Mouse (Mus musculus): ENCODE measurements around the gene Phlda3.

Gene Phlda3

DNA sequence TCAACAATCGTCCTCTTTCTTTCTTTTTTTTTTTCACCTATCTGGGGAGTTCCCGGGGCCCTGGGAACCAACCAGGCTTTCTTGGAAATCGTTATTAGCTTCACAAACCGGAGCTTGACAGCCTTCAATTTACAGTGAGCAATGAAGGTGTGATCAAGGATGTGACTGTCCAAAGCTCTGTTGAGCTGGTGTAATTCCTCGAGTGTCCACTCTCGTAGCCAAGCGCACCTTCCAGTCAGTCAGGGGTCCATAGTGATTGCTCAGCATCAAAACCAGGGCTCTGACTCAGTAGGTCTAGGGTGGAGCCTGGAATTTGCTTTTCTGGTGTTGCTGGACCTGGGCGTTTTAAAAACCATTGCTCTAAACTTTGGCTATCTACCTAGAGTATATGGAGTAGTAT lies 5.7 kb upstream of the Phlda3 start:
- no peak for DNase-seq

DNA sequence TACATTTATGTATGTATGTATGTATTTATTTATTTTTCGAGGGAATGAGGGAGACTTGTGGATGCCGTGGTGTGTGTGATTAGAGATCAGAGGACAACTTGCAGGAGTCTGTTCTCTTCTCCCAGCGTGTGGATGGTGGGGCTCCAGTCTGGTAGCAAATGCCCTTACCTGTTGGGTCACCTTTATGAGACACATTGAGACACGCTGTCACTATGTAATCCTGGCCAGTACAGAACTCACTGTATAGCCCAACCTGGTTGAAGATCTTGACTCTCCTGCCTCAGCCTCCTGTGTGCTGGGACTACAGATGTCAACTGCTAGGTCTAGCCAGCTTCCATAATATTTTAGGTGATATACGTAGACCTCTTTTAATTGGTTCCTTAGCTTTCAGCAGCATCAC lies 4.2 kb upstream of the Phlda3 start:
- no peak for DNase-seq

DNA sequence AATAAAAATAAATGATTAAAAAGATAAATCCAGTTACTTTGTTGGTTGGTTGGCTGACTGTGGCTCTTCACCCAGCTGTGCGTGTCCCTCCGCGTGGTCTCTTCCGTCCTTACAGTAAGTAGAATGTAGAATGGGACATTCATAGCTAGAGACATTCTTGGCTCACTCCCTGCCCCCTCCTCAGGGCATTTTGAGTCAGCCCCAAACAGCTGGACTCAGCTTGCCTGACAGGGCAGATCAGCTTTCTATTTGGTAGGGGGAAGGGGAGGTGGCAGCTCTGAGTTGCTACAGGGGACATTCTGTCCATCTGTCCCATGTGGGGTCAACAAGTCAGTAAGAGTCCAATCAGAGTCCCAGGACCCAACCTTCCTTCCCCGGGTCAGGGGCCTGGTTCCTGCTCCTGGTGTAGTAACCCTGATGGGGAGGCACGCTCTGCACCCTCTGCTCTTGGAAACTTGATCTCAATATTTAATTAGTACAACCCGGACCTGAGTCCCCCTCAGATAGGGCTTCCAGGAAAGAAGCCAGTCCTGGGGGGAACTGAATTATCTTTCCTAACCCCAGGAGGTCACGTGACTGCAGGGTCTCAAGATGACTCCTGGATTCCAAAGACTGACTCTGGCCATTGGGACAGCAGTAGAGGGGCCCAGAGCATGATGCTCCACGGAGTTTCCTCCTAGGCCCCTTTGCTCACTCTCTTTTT lies 2.3 kb upstream of the Phlda3 start:
- no peak for DNase-seq

DNA sequence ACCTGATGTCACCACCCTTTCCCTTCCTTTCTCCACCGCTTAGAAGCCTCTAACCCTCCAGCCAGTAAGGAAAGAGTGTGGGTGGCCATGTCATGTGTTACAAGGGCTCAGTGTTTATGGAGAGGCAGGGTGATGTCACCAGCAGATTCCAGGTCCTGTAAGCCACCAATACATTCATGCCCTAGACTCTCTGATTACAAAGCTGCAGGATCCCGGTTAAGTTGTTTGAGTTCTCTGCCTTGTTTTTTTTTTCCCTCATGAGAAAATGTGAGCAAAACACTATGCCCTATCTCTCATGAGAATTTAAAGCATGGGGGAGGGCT lies 1.8 kb upstream of the Phlda3 start:
- DNase-seq, result no peak

DNA sequence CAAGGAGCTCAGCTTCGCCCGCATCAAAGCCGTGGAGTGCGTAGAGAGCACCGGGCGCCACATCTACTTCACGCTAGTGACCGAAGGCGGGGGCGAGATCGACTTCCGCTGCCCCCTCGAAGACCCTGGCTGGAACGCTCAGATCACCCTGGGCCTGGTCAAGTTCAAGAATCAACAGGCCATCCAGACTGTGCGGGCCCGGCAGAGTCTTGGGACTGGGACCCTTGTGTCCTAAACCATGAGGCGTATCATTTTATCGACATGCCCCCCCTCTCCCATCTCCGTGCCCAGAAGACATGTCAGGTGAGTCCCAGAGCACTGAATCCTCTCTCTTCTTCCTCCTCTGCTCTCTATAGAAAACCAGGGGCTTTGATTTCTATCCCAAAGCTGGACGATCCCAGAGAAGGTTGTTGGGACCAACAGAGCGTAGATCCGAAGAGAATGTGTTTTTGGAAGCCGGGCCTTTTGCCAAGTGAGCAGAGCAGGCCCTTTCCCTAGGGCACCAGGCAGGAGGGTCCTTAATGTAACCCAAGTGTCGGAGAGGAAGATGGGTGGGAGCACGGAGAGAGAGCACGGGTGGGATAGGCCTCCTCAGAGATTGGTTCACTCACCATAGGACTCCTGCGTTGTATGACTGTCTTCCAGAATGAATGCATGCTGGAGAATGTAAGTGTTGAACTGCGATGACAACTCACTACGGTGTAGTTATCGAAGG lies 830 bp downstream of the Phlda3 start:
- no peak for DNase-seq

DNA sequence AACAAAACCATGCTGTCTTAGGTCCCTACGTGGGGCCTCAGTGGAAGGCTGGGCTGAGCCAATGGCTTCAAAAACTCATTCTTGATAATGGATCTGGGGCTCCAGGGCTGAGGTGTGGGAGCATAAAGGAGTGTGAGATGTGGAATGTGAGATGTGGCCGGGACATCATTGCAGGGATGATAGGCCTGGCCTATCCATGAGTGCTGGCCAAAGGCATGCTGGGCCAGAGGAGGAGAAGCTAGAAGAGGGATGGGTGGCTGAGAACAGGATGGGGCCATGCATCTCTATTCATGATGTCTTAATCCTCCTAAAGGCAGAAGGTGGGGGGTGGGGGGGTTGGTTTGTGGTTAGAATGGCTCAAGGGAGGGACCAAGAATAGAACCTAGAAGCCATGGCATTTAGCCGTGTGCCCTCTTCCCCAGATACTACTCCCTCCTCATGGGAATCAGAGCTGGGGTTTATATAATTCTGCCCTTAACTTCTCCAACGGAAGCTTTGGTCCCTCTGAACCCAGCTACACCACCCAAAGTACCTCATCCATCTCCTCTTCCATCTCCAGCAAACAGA lies 1.5 kb downstream of the Phlda3 start:
- DNase-seq, result no peak

DNA sequence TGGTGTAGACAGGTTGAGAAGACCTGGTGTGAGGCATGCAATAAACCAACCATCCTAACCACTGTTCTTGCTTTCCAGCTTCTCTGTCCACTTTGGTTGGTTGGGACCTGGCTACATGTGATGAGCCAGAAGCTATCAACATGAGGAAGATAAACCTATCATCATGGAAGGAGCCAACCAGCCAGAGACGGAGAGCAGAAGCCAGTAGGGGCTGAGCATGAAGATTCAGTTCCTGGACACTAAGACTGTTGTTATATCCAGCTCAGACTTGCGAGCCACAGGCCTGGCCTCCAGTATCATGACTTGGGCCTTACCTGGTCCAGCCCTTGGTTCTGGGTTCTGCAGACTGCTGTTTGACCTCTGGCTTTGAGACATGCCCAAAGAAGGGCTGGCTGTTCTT lies 2.5 kb downstream of the Phlda3 start:
- DNase-seq, result no peak

DNA sequence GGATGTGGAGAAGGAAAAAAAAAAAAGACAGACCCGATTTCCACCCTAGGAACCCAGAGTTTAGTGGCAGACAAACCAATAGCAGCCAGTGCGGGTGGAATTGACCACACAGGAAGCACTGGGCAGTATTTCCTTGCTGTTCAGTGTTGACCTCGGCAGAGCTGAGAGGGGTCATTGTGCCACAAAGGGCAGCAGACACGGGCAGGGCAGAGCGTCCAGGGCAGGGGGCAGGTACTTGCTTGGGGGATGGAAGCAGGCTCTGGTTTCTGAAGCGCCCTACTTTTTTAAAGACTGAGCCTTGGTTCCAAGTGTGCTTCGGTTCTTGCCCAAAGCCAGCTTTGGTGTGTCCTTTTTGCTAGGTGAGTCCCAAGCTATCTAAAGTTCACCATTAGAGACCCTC lies 4.3 kb downstream of the Phlda3 start:
- DNase-seq, result no peak

DNA sequence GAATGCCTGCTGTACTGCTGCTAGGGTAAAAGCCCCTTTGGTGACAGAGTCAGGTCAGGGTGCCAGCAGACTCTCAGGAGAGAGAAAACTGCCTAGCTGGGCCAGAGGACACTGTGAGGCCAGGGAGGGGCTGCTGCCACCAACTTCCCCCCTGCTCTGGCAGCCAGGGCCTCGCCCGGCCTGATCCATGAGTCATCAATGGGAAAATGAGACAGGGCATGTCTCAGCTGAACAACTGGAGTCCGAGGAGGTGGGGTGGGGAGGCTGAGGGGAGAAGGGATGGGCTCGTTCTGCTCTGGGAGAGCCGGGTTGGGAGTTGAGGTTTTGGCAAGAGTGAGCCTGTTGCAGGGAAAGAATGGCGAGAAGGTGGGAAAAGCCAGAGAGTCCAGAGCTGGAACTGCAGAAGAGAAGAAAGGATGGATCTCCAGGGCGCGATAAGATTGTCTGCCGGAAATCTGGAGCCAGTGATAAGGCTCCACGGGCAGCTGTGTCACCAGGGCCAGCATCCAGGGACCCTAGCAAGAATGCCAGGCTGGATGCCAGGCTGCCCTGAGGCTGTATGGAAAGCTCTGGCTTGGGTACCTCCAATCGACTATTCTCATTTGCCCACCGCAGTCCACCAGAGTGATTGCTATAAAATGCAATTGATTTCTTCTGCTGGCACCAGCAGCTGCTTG lies 5.1 kb downstream of the Phlda3 start:
- no peak for DNase-seq

DNA sequence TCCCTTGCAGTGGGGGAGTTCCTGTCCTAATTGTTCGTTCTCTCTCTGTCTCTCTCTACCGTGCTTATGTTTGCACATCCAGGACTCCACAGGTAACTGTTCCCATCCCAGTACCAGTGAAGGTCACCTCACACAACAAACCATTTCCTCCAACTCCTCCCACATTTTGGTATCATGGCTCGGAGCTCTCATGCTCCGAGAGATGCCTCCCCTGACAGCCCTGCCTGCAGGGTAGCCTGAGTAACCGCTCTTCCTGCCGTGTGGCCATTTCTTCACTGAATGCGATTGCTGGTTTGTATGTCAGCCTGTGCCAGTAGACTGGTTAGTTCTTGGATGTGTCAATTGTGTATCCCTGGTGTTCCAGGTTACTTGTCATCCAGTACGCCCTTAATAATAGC lies 5.7 kb downstream of the Phlda3 start:
- no peak for DNase-seq

DNA sequence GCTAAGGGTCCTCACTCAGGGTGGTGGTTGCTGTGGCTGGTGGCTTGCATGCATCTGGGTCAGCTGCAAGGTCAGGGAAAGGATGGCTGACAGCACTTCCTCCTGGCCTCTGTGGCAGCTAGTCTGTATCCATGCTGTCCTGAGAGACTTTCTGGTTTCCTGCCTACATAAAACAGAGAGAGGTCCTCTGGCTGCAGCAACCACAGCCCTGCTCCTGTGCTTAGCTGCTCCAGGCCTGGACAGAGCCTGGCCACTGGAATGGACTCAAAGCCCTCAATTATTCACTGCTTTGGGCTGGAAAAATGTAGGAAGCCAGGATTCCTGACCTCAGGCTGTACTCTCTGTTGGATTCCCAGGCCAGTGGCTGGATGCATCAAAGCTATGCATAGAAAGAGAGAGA lies 10.7 kb downstream of the Phlda3 start:
- DNase-seq, result no peak

DNA sequence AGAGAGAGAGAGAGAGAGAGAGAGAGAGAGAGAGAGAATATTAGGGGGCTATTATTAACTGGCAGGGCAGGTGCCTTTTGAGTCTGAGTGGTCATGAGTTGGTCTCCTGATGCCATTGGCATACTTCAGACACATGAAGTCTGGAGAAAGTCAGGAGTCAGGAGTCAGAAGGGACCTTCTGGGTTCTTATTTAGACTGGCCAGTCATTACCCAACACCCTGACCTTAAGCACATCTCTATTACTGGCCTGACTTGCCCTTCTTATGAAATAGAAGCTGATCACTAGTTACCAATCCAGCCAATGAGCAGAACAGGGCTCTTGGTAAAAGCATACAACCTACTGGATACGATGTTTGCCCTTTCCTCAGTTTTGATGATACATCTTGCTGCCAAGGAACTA lies 11.1 kb downstream of the Phlda3 start:
- no peak for DNase-seq

DNA sequence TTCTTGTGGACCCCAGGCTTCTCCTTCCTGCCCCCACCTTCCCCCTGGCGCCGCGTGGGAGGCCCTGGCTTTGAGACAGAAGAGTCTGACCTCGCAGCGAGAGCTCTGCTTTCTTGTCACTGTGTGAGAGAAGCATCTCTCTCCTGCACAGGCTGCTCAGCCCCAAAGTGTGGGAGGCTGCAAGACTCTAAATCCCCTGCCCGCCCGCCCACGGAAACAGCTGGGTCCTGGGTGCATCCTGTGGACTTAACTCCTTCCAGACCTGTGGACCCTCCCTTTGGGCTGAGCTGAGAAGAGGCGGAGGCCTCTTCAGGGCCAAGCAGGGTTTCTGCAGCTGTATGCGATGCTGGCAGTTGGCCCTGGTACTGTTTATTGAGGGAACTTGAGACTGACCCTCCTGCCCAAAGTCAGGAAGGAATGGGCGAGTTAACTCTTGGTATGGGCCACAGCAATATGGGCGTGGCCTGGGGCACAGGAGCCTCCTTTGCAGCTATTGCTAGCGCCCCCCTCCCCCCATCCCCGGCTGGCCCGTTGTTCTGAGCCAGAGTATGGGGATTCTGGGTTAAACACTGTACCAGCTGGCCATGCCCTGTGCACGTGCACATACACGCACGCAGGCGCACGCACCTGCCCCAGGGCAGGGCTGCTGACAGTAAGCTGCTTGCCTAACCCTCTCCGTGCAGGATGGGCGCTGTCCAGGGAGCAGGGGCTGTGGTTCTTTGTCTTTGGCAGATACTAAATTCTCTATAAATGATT lies 13.0 kb downstream of the Phlda3 start, which contains the start of gene Tnni1:
Gene Tnni1 (plus strand): TSS at position 655 of the 756 bp plus-strand sequence.
- DNase-seq, result no peak

DNA sequence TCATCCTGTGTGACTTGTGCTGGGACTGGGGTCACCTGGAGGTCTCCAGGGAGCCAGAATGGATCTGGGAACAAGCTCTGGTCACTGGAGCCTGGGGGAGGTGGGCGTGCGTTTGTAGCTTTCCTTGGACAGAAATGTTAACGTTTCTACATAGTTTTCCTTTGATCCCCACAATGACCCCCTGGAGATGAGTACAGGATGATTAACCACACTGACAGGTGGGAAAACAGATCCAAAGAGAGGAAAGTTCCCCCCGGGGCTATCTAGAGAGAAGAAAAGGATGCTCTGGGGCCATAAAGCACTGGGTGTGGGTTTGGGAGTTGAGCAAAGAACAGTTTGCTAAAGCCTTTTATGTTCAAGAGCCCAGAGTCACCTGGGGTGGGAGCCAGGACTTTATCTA lies 14.7 kb downstream of the Phlda3 start:
- no peak for DNase-seq

DNA sequence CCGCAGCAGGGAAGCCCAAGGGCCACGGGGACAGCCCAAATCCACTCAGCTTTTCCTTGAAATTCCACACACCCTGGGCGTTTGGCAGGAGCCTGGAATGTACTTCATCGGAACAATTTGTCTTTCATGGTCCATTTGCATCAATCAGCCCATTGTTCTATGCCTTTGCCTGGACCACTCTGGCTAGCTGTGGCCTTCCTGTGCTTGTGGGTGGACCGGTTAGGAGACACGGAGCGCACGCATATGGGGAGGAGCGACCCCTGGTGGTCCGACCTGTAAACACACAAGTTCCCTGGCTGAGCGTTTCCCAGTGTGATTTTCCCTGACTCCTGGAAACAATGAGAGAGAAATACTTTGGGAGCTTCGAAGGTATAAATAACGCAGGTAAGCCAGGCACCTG lies 15.3 kb downstream of the Phlda3 start:
- peak; percentile 23 for DNase-seq

DNA sequence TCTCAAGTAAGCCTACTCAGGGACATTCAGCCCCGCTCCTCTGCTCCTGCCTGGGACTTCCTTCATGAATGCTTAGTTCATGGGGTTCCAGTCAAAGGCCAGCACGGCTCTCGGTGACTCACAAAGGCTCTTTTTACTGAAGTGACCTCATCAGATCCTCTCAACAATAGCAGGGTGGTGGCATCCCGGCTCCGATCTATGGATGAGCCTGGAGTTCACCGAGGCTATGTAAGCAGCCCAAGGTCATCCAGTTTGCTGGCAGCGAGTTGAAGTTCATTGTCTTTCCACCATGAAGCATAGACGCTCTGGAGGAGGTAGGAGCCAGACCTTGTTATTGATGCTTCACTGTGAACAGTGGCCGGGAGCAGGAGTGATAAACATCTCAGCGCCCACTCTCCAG lies 16.9 kb downstream of the Phlda3 start:
- peak; percentile 14 for DNase-seq

DNA sequence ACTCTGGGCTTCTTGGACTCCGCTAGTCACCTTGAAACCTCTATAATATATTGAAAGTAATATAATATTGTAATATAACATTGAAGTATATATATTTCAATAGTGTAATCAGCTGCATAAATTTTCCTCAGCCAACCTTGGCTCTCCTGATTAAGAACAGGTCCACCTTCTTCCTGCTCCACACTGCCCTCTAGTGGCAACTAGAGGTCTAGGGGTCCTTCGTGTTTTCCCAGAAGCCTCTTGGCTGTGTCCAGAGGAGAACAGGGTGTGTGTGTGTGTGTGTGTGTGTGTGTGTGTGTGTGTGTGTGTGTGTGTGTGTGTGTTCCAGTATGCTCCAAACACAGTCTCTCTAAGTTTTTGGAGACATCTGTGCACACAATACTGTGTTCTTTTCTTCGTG lies 21.9 kb downstream of the Phlda3 start:
- DNase-seq, result no peak

DNA sequence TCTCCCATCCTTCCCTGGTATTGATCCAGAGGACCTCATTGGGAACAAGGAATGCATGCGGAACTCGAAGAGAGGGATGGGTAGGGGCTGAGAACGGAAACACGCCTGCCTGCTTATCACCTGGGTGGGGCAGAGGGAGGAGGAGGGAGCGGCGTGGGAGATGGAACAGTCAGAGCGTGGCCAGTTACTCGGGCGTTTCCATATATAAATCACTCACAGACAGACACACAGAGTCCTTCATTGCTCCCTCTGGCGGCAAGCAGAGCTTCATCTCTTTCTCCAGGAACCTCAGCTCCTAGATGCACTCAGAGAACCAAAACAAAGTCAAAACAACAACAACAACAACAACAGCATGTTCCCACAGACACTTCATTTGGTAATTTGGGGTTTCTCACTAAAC lies 22.8 kb downstream of the Phlda3 start:
- DNase-seq, result no peak

DNA sequence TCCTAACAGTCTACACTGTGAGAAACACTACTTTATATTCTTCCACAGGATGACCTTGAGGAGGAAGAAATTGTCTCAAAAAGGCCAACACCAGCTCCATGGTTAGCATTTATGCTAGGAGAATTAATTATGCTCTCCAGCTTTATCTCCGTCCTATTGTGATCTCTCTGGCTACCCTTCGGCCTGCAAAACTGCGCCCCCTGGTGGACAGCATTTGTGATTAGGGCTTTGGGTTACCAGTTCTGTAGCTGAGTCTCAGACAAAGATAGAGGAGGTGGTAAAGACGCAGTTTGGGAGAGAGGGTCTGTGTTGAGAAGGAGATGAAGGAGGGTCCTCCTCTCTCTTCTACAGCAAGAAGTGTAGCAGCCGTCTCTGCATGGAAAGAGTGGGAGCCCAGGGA lies 23.9 kb downstream of the Phlda3 start:
- no peak for DNase-seq

DNA sequence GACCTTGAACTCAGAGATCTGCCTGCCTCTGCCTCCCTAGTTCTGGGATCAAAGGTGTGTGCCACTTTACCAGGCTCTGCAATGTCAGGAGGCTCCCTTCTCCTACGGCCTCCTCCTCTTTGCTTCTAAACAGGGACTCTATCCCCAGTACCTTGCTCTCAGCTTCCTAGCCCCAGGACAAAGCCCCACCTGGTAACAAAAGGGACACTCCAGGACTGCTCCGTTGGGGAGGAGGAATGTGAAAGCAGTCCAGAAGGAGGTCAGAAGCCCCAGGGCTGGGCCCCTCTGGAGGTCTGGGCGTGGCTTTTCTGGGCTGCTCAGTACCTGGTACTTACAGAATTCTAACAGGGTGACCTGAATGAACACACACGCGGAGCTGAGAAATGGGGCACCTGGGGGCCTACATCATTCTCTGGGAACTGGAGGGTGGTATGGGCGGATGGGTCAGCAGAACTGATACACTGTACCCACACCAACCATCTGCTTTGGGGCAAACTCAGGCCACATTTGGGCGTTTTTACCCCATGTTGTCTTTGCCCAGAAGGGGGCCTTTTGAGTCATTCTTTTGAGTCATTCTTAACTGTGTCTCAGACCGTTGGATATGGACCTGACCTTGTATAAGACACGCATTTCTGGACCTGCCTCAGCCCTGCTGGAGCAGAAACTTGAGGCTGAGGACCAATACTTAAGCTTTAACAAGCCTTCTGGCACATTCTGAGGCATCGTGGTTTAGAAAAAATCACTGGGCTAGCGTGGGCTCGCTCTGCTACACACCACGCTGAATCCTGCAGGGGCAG lies 26.4 kb downstream of the Phlda3 start:
- no peak for DNase-seq

DNA sequence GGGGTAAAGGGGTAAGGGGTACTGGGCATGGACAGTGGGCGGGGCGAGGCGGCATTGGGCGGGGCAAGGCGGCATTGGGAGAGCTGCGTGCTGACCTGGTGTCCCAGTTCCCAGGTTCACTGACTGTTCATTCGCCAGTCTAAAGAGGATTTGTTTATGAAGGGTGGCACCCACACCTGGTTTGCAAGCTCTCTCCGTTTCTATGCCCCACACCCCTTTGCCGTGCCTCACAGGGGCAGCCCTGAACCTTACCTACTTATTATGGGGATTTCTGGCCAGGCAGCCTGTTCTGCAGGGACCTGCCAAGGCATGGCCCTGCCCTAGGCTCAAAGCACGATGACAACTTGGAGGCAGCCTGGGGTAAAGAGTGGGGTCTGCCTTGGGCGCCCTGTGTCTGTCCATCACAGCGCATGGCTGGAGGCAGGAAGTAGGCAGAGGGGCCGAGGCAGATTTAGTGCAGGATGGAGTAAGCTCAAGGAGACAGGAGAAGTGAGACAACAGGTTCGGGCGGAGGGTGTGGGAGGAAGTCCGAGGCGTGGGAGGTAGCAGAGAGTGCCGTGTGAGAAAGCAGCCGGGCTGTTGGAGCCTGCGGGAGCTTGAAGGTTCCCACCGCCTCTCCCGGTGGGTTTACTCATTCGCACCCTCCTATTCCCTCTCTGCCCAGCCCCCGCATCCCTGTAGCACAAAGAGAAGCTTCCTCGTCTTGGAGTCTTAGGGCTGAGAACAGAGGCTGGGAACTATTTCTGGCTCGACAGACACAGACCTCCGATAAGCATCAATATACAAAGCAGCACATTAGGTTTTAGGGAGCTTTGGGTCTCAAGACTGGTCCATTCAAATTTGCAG lies 27.7 kb downstream of the Phlda3 start:
- DNase-seq, result no peak

All from cerebellum, adult 11-12 months (tissue).